Mouse (Mus musculus) lung, adult 18-20 months (tissue): ENCODE data around the gene Sorl1.

Source experiments
- DNase-seq, 2 experiments: peaks; one replicate each; pipeline ENCODE4 v3.0.0; 2022; ENCODE audit warnings: mixed read lengths in 2 of 2

Gene Sorl1

GRCm38 (mm10) chr9:41995278-41995677, 128.8 kb downstream of the Sorl1 start:
- no peak for DNase-seq

- DNase-seq, result no peak
These were observed 130.3 kb downstream of the Sorl1 start for GRCm38 (mm10) chr9:41993821-41994220.

- DNase-seq, result no peak
These were observed 131.3 kb downstream of the Sorl1 start for GRCm38 (mm10) chr9:41992841-41993240.

- no peak for DNase-seq
These were observed 138.5 kb downstream of the Sorl1 start for GRCm38 (mm10) chr9:41985636-41986035.

GRCm38 (mm10) chr9:41985052-41985451, 139.0 kb downstream of the Sorl1 start:
- DNase-seq, result no peak

GRCm38 (mm10) chr9:41984306-41984705, 139.8 kb downstream of the Sorl1 start:
- no peak for DNase-seq

GRCm38 (mm10) chr9:41983286-41983685, 140.8 kb downstream of the Sorl1 start:
- no peak for DNase-seq

- DNase-seq, result no peak
These were observed 141.3 kb downstream of the Sorl1 start for GRCm38 (mm10) chr9:41982760-41983159.

GRCm38 (mm10) chr9:41982023-41982422, 142.1 kb downstream of the Sorl1 start:
- DNase-seq, result no peak

- DNase-seq, result no peak
These were observed 142.8 kb downstream of the Sorl1 start for GRCm38 (mm10) chr9:41981306-41981705.

GRCm38 (mm10) chr9:41980796-41981195, 143.3 kb downstream of the Sorl1 start:
- no peak for DNase-seq

GRCm38 (mm10) chr9:41978366-41978765, 145.7 kb downstream of the Sorl1 start:
- no peak for DNase-seq

GRCm38 (mm10) chr9:41975968-41976367, 148.1 kb downstream of the Sorl1 start:
- DNase-seq, result no peak

GRCm38 (mm10) chr9:41974661-41975060, 149.4 kb downstream of the Sorl1 start:
- no peak for DNase-seq

- peak in 1 of 2 experiments; percentile 13 for DNase-seq
These were observed 150.1 kb downstream of the Sorl1 start for GRCm38 (mm10) chr9:41973775-41974657.

- no peak for DNase-seq
These were observed 154.1 kb downstream of the Sorl1 start for GRCm38 (mm10) chr9:41969961-41970360.

- no peak for DNase-seq
These were observed 155.2 kb downstream of the Sorl1 start for GRCm38 (mm10) chr9:41968673-41969460.

GRCm38 (mm10) chr9:41961274-41961673, 162.8 kb downstream of the Sorl1 start:
- no peak for DNase-seq

GRCm38 (mm10) chr9:41958282-41958681, 165.8 kb downstream of the Sorl1 start:
- no peak for DNase-seq

- peak; percentile 14 to 34 for DNase-seq
These were observed 170.6 kb downstream of the Sorl1 start for GRCm38 (mm10) chr9:41953486-41953885.

GRCm38 (mm10) chr9:41952650-41953204, 171.4 kb downstream of the Sorl1 start:
- DNase-seq, result no peak

- DNase-seq, result no peak
These were observed 172.5 kb downstream of the Sorl1 start for GRCm38 (mm10) chr9:41951472-41952129.

- peak; percentile 82 to 83 for DNase-seq
These were observed 173.1 kb downstream of the Sorl1 start for GRCm38 (mm10) chr9:41950991-41951451.
